Mouse (Mus musculus): ENCODE results near the gene Reep3.

- TF ChIP-seq CTCF (conservative IDR thresholded peaks at IDR 0.05; ENCODE audit: low read length) (no peak), POU5F1 (IDR thresholded peaks at IDR 0.05; ENCODE audit: borderline replicate concordance, low read length) (no peak), NANOG (IDR thresholded peaks at IDR 0.05; ENCODE audit: borderline replicate concordance, low read length) (no peak)
These were observed 15.0 kb upstream of the Reep3 start for GRCm38 (mm10) chr10:67111799-67112177.

All from E14TG2a.4 (cell line).